Mouse (Mus musculus) heart, adult 2 months (tissue): ENCODE data around the gene S1pr5. TPM values are rescaled to one million over a fixed set of nuclear protein-coding genes. Genes with fewer than 3 reads are reported as not detected.
"Not testable (repeated sequence)": the region's sequence is repeated elsewhere in the genome, so short reads cannot be mapped to it uniquely, and the experiment has no call there.

Experiments used
- DNase-seq, 2 experiments: peaks; one replicate each; pipeline ENCODE4 v3.0.0; 2021
- H3K27ac ChIP-seq: fragments of 200-600 bp; 2 replicates; pipeline ENCODE4 v1.8.1; 2022
- H3K27me3 ChIP-seq: fragments of 200-500 bp; 2 replicates; pipeline ENCODE4 v1.6.1; 2012; ENCODE audit warnings: mild to moderate bottlenecking, low read length, inconsistent platforms, mixed read lengths; ENCODE audit not compliant: control insufficient read depth, insufficient read depth
- H3K36me3 ChIP-seq: fragments of 200-500 bp; 2 replicates; pipeline ENCODE4 v1.6.1; 2012; ENCODE audit warnings: low read length, inconsistent platforms; ENCODE audit not compliant: control insufficient read depth, insufficient read depth
- H3K4me1 ChIP-seq: fragments of 200-500 bp; 2 replicates; pipeline ENCODE4 v1.6.1; 2011; ENCODE audit warnings: low read length; ENCODE audit not compliant: control insufficient read depth, insufficient read depth
- H3K4me3 ChIP-seq: fragments of 200-600 bp; 2 replicates; pipeline ENCODE4 v1.8.1; 2022
- H3K79me2 ChIP-seq: fragments of 200-500 bp; replicated peaks from 2 replicates; pipeline ENCODE4 v1.6.1; 2012; ENCODE audit warnings: mild to moderate bottlenecking, inconsistent platforms, low read length, moderate library complexity, mixed read lengths; ENCODE audit not compliant: control insufficient read depth, insufficient read depth
- H3K9ac ChIP-seq: fragments of 200-500 bp; 2 replicates; pipeline ENCODE4 v1.6.1; 2012; ENCODE audit warnings: low read depth, mild to moderate bottlenecking, control low read depth, inconsistent platforms, low read length, mixed read lengths
- CTCF ChIP-seq: fragments of 200-600 bp; IDR thresholded peaks from 2 replicates; pipeline ENCODE4 v1.8.1; 2022; ENCODE audit warnings: antibody characterized with exemption, mild to moderate bottlenecking, moderate library complexity
- EP300 ChIP-seq: fragments of 200-500 bp; IDR thresholded peaks from 2 replicates; pipeline ENCODE4 v1.6.1; 2011; ENCODE audit warnings: low read depth, low read length, control low read depth; ENCODE audit not compliant: insufficient read depth
- POLR2A ChIP-seq: fragments of 200-500 bp; IDR thresholded peaks from 2 replicates; pipeline ENCODE4 v1.6.1; 2011; ENCODE audit warnings: mild to moderate bottlenecking, low read depth, low read length, control low read depth; ENCODE audit not compliant: insufficient read depth
- WGBS: fragments of 180-500 bp; shearing (Covaris S2); methylation state at CpG from one replicate; pipeline ENCODE4 v1.1.7; 2018; 5-methylcytosine and 5-hydroxymethylcytosine counted together
- intact Hi-C: fragments of 180-260 bp; cut with DNase I; formaldehyde crosslinking; loops from one replicate; pipeline ENCODE4 v1.15.1; 2025
- polyA plus RNA-seq: library from polyadenylated mRNA; depleted of rRNA; stranded (reverse); fragments of >200 nt; gene quantifications from 2 replicates; pipeline ENCODE4 v1.2.3, GENCODE M21; 2012
- total RNA-seq, 2 experiments: library from RNA; stranded (reverse); gene quantifications; 2 replicates each; pipeline ENCODE4 v1.2.3; 2021

Gene S1pr5
- total and polyA plus RNA-seq, 3 experiments: 1.2 to 1.5 (median 1.3) TPM

DNA sequence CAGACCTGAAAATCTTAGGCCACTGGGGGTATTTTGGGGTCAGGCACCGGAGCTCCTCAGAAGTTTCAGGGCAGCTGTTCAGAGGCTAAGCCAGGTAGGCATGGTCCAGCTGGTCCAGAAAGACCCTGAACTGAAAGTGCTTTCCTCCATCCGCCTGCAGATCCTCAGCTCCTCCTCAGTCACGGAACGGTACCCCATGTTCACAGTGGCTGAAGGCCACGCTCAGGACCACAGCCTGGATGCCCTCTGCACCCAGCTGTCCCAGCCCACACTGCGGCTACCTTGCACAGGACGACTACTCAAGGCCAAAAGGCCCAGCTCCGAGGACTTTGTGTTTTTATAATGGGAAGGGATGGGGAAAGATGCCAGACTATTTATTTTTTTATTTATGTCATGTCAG is 24.9 kb upstream of the S1pr5 start:
- Histone ChIP-seq H3K27ac (no peak overlapping the region), H3K4me1 (peaks cover 2% of the 10 kb centered on the region; the same call in 1 of the 2 replicates), H3K79me2 (no peaks in the 10 kb centered on the region; the same call in 1 of the 2 replicates), H3K9ac (no peak overlapping the region), H3K4me3 (no peak overlapping the region), H3K36me3 (no peaks in the 10 kb centered on the region; the same call in 1 of the 2 replicates), H3K27me3 (no peaks in the 10 kb centered on the region)
- 78% methylated on average over 8 of the region's 8 CpGs for WGBS
- TF ChIP-seq POLR2A (no peak), EP300 (no peak)
- DNase-seq: no peak
- intact Hi-C loops: no loop called here

DNA sequence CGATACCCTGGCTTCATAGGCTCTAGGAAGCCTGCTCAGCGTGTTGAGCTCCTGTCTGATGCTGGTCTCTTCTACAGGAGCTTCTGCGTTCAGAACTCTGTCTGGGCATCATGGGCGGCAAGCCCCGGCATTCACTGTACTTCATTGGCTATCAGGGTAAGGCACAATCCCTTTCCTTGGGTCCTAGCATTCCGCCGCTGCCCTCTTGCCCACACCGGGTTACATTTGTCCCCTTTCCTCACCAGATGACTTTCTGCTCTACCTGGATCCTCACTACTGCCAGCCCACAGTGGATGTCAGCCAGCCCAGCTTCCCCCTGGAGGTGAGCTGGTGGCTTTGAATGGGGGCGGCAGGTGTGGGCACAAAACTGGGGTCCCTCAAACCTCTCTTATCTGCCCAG is 24.1 kb upstream of the S1pr5 start:
- Histone ChIP-seq H3K27me3 (no peaks in the 10 kb centered on the region), H3K9ac (no peak overlapping the region), H3K4me3 (no peak overlapping the region), H3K4me1 (peaks cover 2% of the 10 kb centered on the region; the same call in 1 of the 2 replicates), H3K27ac (no peak overlapping the region), H3K79me2 (no peaks in the 10 kb centered on the region; the same call in 1 of the 2 replicates), H3K36me3 (no peaks in the 10 kb centered on the region; the same call in 1 of the 2 replicates)
- no peak for DNase-seq
- intact Hi-C loops: no loop called here
- TF ChIP-seq POLR2A (no peak), CTCF (no peak), EP300 (no peak)
- WGBS: 90% methylated on average over 9 of the region's 9 CpGs

DNA sequence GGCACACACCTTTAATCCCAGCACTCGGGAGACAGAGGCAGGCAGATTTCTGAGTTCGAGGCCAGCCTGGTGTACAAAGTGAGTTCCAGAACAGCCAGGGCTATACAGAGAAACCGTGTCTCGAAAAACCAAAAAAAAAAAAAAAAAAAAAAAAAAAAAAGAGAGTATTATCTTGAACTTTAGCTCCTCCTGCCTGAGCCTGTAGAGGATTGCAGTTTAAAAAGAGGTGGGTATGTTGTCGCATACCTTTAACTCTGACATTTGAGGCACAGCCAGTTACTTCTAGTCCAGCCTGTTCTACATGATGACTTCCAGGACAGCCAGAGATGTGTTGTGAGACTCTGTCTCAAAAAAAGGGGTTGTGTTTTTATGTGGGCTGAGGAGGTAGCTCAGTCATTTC is 21.3 kb upstream of the S1pr5 start:
- H3K4me3 ChIP-seq, H3K27ac ChIP-seq, H3K9ac ChIP-seq, H3K36me3 ChIP-seq, H3K27me3 ChIP-seq, DNase-seq, intact Hi-C loops, H3K79me2 ChIP-seq, H3K4me1 ChIP-seq: not testable (repeated sequence)
- 81% methylated on average over 5 of the region's 5 CpGs for WGBS

DNA sequence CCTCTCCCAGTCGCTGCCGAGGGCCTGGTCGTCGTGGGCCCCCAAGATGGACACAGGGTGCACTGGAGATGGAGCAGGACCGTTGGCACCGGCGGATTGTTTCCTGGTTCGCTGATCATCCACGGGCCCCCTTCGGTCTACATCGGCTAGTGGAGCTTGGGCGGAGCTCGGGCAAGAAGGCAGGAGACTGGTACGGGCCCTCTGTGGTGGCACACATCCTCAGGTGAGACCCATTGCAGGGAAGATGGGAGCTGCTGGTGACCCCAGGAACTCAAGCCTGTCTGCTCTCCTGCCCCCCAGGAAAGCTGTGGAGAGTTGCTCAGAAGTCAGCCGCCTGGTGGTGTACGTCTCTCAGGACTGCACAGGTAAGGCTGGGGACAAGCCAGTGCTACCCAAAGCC is 20.1 kb upstream of the S1pr5 start:
- Histone ChIP-seq H3K4me1 (peaks cover 3% of the 10 kb centered on the region; the same call in 1 of the 2 replicates), H3K9ac (no peak overlapping the region), H3K4me3 (no peak overlapping the region), H3K27me3 (no peaks in the 10 kb centered on the region), H3K79me2 (no peaks in the 10 kb centered on the region; the same call in 1 of the 2 replicates), H3K36me3 (no peaks in the 10 kb centered on the region; the same call in 1 of the 2 replicates), H3K27ac (no peak overlapping the region)
- intact Hi-C loops: no loop called here
- WGBS: 92% methylated on average over 16 of the region's 16 CpGs
- no peak for TF ChIP-seq POLR2A
- TF ChIP-seq EP300: no peak
- no peak for TF ChIP-seq CTCF
- no peak for DNase-seq

DNA sequence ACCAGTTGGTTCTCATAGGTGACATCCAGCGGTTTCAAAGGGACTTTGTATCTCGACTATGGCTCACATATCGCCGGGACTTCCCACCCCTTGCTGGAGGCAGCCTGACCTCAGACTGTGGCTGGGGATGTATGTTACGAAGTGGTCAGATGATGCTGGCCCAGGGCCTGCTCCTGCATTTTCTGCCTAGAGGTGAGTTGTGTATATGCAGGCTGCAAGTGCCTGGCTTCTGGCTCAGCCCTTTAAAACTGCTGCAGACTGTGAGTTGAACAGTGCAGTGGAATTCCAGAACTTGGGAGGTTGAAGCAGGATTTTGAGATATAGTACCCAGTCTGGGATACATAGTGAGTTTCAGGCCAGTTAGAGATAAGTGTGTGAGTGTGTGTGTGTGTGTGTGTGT is 18.6 kb upstream of the S1pr5 start:
- TF ChIP-seq POLR2A: no peak
- peak; percentile 13; the same call in 1 of the 2 replicates for TF ChIP-seq CTCF
- Histone ChIP-seq H3K36me3 (no peaks in the 10 kb centered on the region; the same call in 1 of the 2 replicates), H3K79me2 (no peaks in the 10 kb centered on the region; the same call in 1 of the 2 replicates), H3K9ac (no peak overlapping the region), H3K27ac (no peak overlapping the region), H3K4me3 (no peak overlapping the region), H3K4me1 (peaks cover 3% of the 10 kb centered on the region; the same call in 1 of the 2 replicates), H3K27me3 (no peaks in the 10 kb centered on the region)
- 67% methylated on average over 5 of the region's 5 CpGs for WGBS
- intact Hi-C loops: loop anchor here (1.0 kb wide), 1 partner anchor 15 kb away; no protein-coding TSS in a partner anchor
- no peak for DNase-seq

- Histone ChIP-seq H3K9ac (peak overlapping the region; percentile 82), H3K79me2 (no peaks in the 10 kb centered on the region; the same call in 1 of the 2 replicates), H3K36me3 (no peaks in the 10 kb centered on the region; the same call in 1 of the 2 replicates), H3K27ac (peak overlapping the region; percentile 82), H3K4me1 (peaks cover 4% of the 10 kb centered on the region; the same call in 1 of the 2 replicates), H3K27me3 (no peaks in the 10 kb centered on the region), H3K4me3 (peak overlapping the region; percentile 62)
- intact Hi-C loops: loop anchor here (1.0 to 2.0 kb wide), 2 partner anchors 22 to 27 kb away; partner anchors contain the start of genes Keap1 and Kri1
- DNase-seq: no peak
- TF ChIP-seq EP300: no peak
- no peak for TF ChIP-seq POLR2A
- no peak for TF ChIP-seq CTCF
- 6% methylated on average over 11 of the region's 11 CpGs for WGBS
These were observed 17.4 kb upstream of the S1pr5 start for GRCm38 (mm10) chr9:21265611-21266010.
